Mouse (Mus musculus) neutrophil, adult 5-6 weeks (primary cell): ENCODE data around the gene Gng7. TPM values are rescaled to one million over a fixed set of nuclear protein-coding genes. Genes with fewer than 3 reads are reported as not detected.
"Not testable (repeated sequence)": the region's sequence is repeated elsewhere in the genome, so short reads cannot be mapped to it uniquely, and the experiment has no call there.

Source experiments
- ATAC-seq: fragments of 151-379, 151-347 bp; 2 replicates; pipeline ENCODE4 v1.8.0; 2017; ENCODE audit warnings: mild to moderate bottlenecking, moderate TSS enrichment; ENCODE audit not compliant: insufficient number of reproducible peaks, poor library complexity, low FRiP score, severe bottlenecking; ENCODE audit errors: extremely low read depth
- total RNA-seq: library from RNA; stranded (forward); fragments of 200-1000 nt; gene quantifications from 2 replicates; pipeline ENCODE4 v1.2.3, GENCODE M21; 2017

The Gng7 gene
- total RNA-seq, 1 experiment from 2014 or later, result not detected

- peak; percentile 73 for ATAC-seq
Observed at GRCm38 (mm10) chr10:80999362-81000196, 15.2 kb downstream of the Gng7 start.

GRCm38 (mm10) chr10:80998778-80999177, 16.0 kb downstream of the Gng7 start:
- peak; percentile 40; the same call in 1 of the 2 replicates for ATAC-seq

GRCm38 (mm10) chr10:80998021-80998420, 16.7 kb downstream of the Gng7 start:
- no peak for ATAC-seq

- ATAC-seq, result no peak
Observed at GRCm38 (mm10) chr10:80997332-80997731, 17.4 kb downstream of the Gng7 start.

- no peak for ATAC-seq
Observed at GRCm38 (mm10) chr10:80996501-80996900, 18.2 kb downstream of the Gng7 start.

- peak; percentile 64 for ATAC-seq
Observed at GRCm38 (mm10) chr10:80995091-80995632, 19.6 kb downstream of the Gng7 start.

- no peak for ATAC-seq
Observed at GRCm38 (mm10) chr10:80994621-80995020, 20.1 kb downstream of the Gng7 start.

GRCm38 (mm10) chr10:80993276-80993675, 21.5 kb downstream of the Gng7 start:
- ATAC-seq, result no peak

GRCm38 (mm10) chr10:80991945-80992344, 22.8 kb downstream of the Gng7 start:
- no peak for ATAC-seq

- ATAC-seq, result no peak
Observed at GRCm38 (mm10) chr10:80991007-80991406, 23.7 kb downstream of the Gng7 start.

GRCm38 (mm10) chr10:80990406-80990805, 24.3 kb downstream of the Gng7 start:
- ATAC-seq, result no peak

GRCm38 (mm10) chr10:80989854-80990253, 24.9 kb downstream of the Gng7 start:
- not testable (repeated sequence) for ATAC-seq

GRCm38 (mm10) chr10:80989446-80989845, 25.3 kb downstream of the Gng7 start:
- ATAC-seq, result peak; percentile 34; the same call in 1 of the 2 replicates

- peak; percentile 64 for ATAC-seq
Observed at GRCm38 (mm10) chr10:80987709-80988441, 26.9 kb downstream of the Gng7 start.

GRCm38 (mm10) chr10:80986754-80987153, 28.0 kb downstream of the Gng7 start:
- ATAC-seq, result no peak

- no peak for ATAC-seq
Observed at GRCm38 (mm10) chr10:80985970-80986701, 28.6 kb downstream of the Gng7 start.

- ATAC-seq, result no peak
Observed at GRCm38 (mm10) chr10:80985241-80985969, 29.3 kb downstream of the Gng7 start.

- no peak for ATAC-seq
Observed at GRCm38 (mm10) chr10:80984223-80984622, 30.5 kb downstream of the Gng7 start.
